ENCODE assay signal across 13 mouse cellular contexts in the genomic region with DNA sequence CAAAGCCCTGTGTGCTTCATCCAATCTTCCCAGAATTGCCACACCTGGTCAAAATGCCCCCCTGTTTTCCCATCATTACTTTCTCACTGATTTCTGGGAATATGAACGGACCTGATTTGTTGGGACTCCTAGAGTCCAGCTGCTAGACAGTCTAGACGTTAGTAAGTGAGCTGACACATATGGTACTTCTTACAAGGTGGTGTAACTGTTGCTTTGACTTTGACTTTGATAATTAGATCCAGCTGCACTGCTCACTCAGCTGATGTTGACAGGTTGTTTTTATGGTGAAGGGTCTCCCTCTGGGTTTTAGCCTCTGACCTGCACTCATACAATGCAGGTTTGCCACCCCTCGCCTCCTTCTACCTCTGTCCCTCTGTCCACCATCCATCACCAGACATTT.
"Had no signal": no experiment of that assay in that cellular context is flagged by ENCODE, and none has a peak within 500 bp of the region (broad histone marks: within the 10 kb centered on the region; RNA-seq: fewer than 3 reads in every experiment).

No protein-coding gene starts in this region.

- ATAC-seq: intestine, postnatal 0 days; liver, embryonic 12.5 days; midbrain, embryonic 16.5 days had no signal

- H3K27ac ChIP-seq: layer of hippocampus, adult 2 months; limb, embryonic 15.5 days; liver, embryonic 12.5 days had no signal

- DNase-seq: kidney, adult 9 months; kidney, postnatal 10 days; kidney, postnatal 4 days; lung, embryonic 14.5 days; lung, postnatal 10 days; lung, postnatal 4 days; thymus, postnatal 36 days had no signal

- H3K4me2 ChIP-seq: limb, embryonic 15.5 days; liver, embryonic 12.5 days; lung, embryonic 14.5 days; midbrain, embryonic 11.5 days had no signal

- H3K9me3 ChIP-seq: limb, embryonic 15.5 days; liver, embryonic 12.5 days had no signal

- H3K4me3 ChIP-seq: layer of hippocampus, adult 2 months; limb, embryonic 15.5 days; liver, embryonic 12.5 days had no signal

- H3K36me3 ChIP-seq: limb, embryonic 15.5 days; liver, embryonic 12.5 days had no signal

- H3K9ac ChIP-seq: limb, embryonic 15.5 days; liver, embryonic 12.5 days; lung, embryonic 14.5 days had no signal

- H3K27me3 ChIP-seq: limb, embryonic 15.5 days; liver, embryonic 12.5 days had no signal
